Mouse (Mus musculus) CH12.LX (cell line): ENCODE data around the gene Psmb11.

ENCODE experiments used
- CHD1 ChIP-seq: IDR thresholded peaks from 2 replicates; pipeline ENCODE4 v1.6.1; 2012; ENCODE audit warnings: low read depth, low read length, improper control_type of control experiment, inconsistent platforms
- CTCF ChIP-seq, 2 experiments: IDR thresholded peaks in 1 of 2; conservative IDR thresholded peaks in 1 of 2; 2 replicates each; pipeline ENCODE4 v1.5.1; 2011 to 2012; ENCODE audit warnings: low read depth in 2 of 2, low read length in 2 of 2, improper control_type of control experiment in 1 of 2, inconsistent platforms in 1 of 2, mild to moderate bottlenecking in 1 of 2, moderate library complexity in 1 of 2
- GABPA ChIP-seq: IDR thresholded peaks from 2 replicates; pipeline ENCODE4 v1.6.1; 2012; ENCODE audit warnings: low read depth, low read length, improper control_type of control experiment, inconsistent platforms; ENCODE audit not compliant: insufficient replicate concordance
- MEF2A ChIP-seq: IDR thresholded peaks from 2 replicates; pipeline ENCODE4 v1.6.1; 2014; ENCODE audit warnings: low read depth, mild to moderate bottlenecking, inconsistent platforms, low read length, improper control_type of control experiment, borderline replicate concordance
- MYC ChIP-seq: IDR thresholded peaks from 2 replicates; pipeline ENCODE4 v1.6.1; 2011; ENCODE audit warnings: low read depth, mild to moderate bottlenecking, improper control_type of control experiment, low read length
- POLR2A ChIP-seq: IDR thresholded peaks from 2 replicates; pipeline ENCODE4 v1.6.1; 2011; ENCODE audit warnings: low read depth, mild to moderate bottlenecking, improper control_type of control experiment, low read length
- RAD21 ChIP-seq: IDR thresholded peaks from 2 replicates; pipeline ENCODE4 v1.6.1; 2011; ENCODE audit warnings: low read depth, mild to moderate bottlenecking, low read length, improper control_type of control experiment, moderate library complexity
- UBTF ChIP-seq: IDR thresholded peaks from 2 replicates; pipeline ENCODE4 v1.6.1; 2012; ENCODE audit warnings: low read depth, mild to moderate bottlenecking, inconsistent platforms, low read length, improper control_type of control experiment, moderate library complexity
- ZMIZ1 ChIP-seq: IDR thresholded peaks from 2 replicates; pipeline ENCODE4 v1.6.1; 2012; ENCODE audit warnings: low read depth, mild to moderate bottlenecking, inconsistent platforms, low read length, improper control_type of control experiment

- TF ChIP-seq RAD21: peak; percentile 12
- no peak for TF ChIP-seq POLR2A
- TF ChIP-seq UBTF: no peak
- peak; percentile 35 to 67; a peak in 3 of 4 replicates for TF ChIP-seq CTCF (conservative IDR thresholded peaks at IDR 0.05 in 1 of 2, IDR thresholded peaks at IDR 0.05 in 1 of 2; ENCODE audit: low read depth in 2 of 2, low read length in 2 of 2)
- no peak for TF ChIP-seq CHD1
- no peak for TF ChIP-seq MYC
- no peak for TF ChIP-seq MEF2A
- TF ChIP-seq ZMIZ1: no peak
- no peak for TF ChIP-seq GABPA
Observed at GRCm38 (mm10) chr14:54609962-54610361, 11.3 kb upstream of the Psmb11 start.
